Mouse (Mus musculus): ENCODE results near the gene Prx.

GRCm38 (mm10) chr7:27544675-27545370, 45.7 kb downstream of the Prx start:
- TF ChIP-seq CTCF (IDR thresholded peaks at IDR 0.05; ENCODE audit: borderline replicate concordance, control insufficient read depth, extremely low read depth, insufficient read depth, low read length, poor library complexity) (peak; percentile 31; the same call in 1 of the 2 replicates), POLR2A (IDR thresholded peaks at IDR 0.05; ENCODE audit: control insufficient read depth, extremely low read depth, insufficient read depth, low read length, poor library complexity) (peak; percentile 59; the same call in 1 of the 2 replicates)

Data from thymus, adult 2 months (tissue).